In genomic region chr14:31171386-31171785, GRCm38 (mm10) we compare ENCODE assay signal across 13 mouse cellular contexts. TPM values are rescaled to one million over a fixed set of nuclear protein-coding genes. Genes with fewer than 3 reads are reported as not detected.
DNase-seq lines count a peak whose midpoint lies in the region; ATAC-seq and TF ChIP-seq lines count a peak whose summit lies in the region.
"Had no signal": no experiment of that assay in that cellular context is flagged by ENCODE, and none has a peak within 500 bp of the region (broad histone marks: within the 10 kb centered on the region; RNA-seq: fewer than 3 reads in every experiment).

No protein-coding gene starts in this region.

- H3K27me3 ChIP-seq in forebrain, embryonic 15.5 days = no peaks in the 10 kb centered on the region
- H3K27me3 ChIP-seq in forebrain, embryonic 13.5 days = no peaks in the 10 kb centered on the region
- no peaks in the 10 kb centered on the region for H3K27me3 ChIP-seq in midbrain, embryonic 12.5 days
- no peaks in the 10 kb centered on the region for H3K27me3 ChIP-seq in midbrain, embryonic 11.5 days (ENCODE audit: control insufficient read depth, insufficient read depth, low read length)
- H3K27me3 ChIP-seq in cerebellum, adult 2 months (ENCODE audit: control insufficient read depth, insufficient read depth, low read length) = no peaks in the 10 kb centered on the region
- no peaks in the 10 kb centered on the region for H3K27me3 ChIP-seq in hindbrain, postnatal 0 days (ENCODE audit: insufficient read depth, low read length)
- H3K27me3 ChIP-seq: limb, embryonic 13.5 days; neural tube, embryonic 12.5 days had no signal

- ATAC-seq in forebrain, embryonic 15.5 days (replicated peaks) = no peak
- no peak for ATAC-seq in forebrain, embryonic 13.5 days
- no peak for ATAC-seq in midbrain, embryonic 12.5 days (ENCODE audit: low FRiP score, low read depth)
- no peak for ATAC-seq in midbrain, embryonic 11.5 days (ENCODE audit: low FRiP score)
- ATAC-seq in hindbrain, postnatal 0 days = 0 out of 2 replicates have a peak, but pooled peaks have one; percentile 37

- H3K36me3 ChIP-seq in forebrain, embryonic 15.5 days = peaks cover 61% of the 10 kb centered on the region
- H3K36me3 ChIP-seq in forebrain, embryonic 13.5 days (ENCODE audit: poor library complexity, severe bottlenecking) = peaks cover 68% of the 10 kb centered on the region
- peaks cover 69% of the 10 kb centered on the region for H3K36me3 ChIP-seq in midbrain, embryonic 12.5 days
- H3K36me3 ChIP-seq in midbrain, embryonic 11.5 days (ENCODE audit: control insufficient read depth, insufficient read depth, low read length) = peaks cover 53% of the 10 kb centered on the region
- peaks cover 56% of the 10 kb centered on the region for H3K36me3 ChIP-seq in hindbrain, postnatal 0 days (ENCODE audit: insufficient read depth, low read length)

- 0 out of 2 replicates have a peak overlapping the region, but pooled peaks have one; percentile 8 for H3K27ac ChIP-seq in forebrain, embryonic 15.5 days (replicated peaks)
- no peak overlapping the region for H3K27ac ChIP-seq in forebrain, embryonic 13.5 days
- 0 out of 2 replicates have a peak overlapping the region, but pooled peaks have one; percentile 42 for H3K27ac ChIP-seq in midbrain, embryonic 12.5 days (replicated peaks)
- no peak overlapping the region for H3K27ac ChIP-seq in midbrain, embryonic 11.5 days (ENCODE audit: low read depth, low read length)
- no peak overlapping the region for H3K27ac ChIP-seq in cerebellum, adult 2 months (ENCODE audit: insufficient read depth, low read length)
- H3K27ac ChIP-seq in hindbrain, postnatal 0 days = no peak overlapping the region
- H3K27ac ChIP-seq: limb, embryonic 13.5 days; neural tube, embryonic 12.5 days had no signal

- H3K4me2 ChIP-seq in forebrain, embryonic 15.5 days (replicated peaks) = no peak overlapping the region
- H3K4me2 ChIP-seq in forebrain, embryonic 13.5 days = no peak overlapping the region
- no peak overlapping the region for H3K4me2 ChIP-seq in midbrain, embryonic 12.5 days (replicated peaks)
- H3K4me2 ChIP-seq in midbrain, embryonic 11.5 days = no peak overlapping the region
- no peak overlapping the region for H3K4me2 ChIP-seq in hindbrain, postnatal 0 days (ENCODE audit: low read depth, low read length)
- H3K4me2 ChIP-seq: limb, embryonic 13.5 days; neural tube, embryonic 12.5 days had no signal

- H3K4me3 ChIP-seq in forebrain, embryonic 15.5 days = no peak overlapping the region
- H3K4me3 ChIP-seq in forebrain, embryonic 13.5 days = no peak overlapping the region
- H3K4me3 ChIP-seq in midbrain, embryonic 12.5 days = no peak overlapping the region
- H3K4me3 ChIP-seq in midbrain, embryonic 11.5 days (ENCODE audit: low read depth, low read length) = no peak overlapping the region
- H3K4me3 ChIP-seq in cerebellum, adult 2 months (replicated peaks; ENCODE audit: insufficient read depth, low read depth, low read length) = no peak overlapping the region
- no peak overlapping the region for H3K4me3 ChIP-seq in hindbrain, postnatal 0 days (ENCODE audit: low read length)
- H3K4me3 ChIP-seq: erythroblast, embryonic 14.5 days; limb, embryonic 13.5 days; neural tube, embryonic 12.5 days had no signal

- no peak for TF ChIP-seq POLR2A in cerebellum, adult 2 months (IDR thresholded peaks at IDR 0.05; ENCODE audit: borderline replicate concordance, insufficient read depth, low read length)

- no peak for TF ChIP-seq CTCF in cerebellum, adult 2 months (IDR thresholded peaks at IDR 0.05; ENCODE audit: borderline replicate concordance, insufficient read depth, low read depth, low read length)
- no peak for TF ChIP-seq CTCF in hindbrain, postnatal 0 days (IDR thresholded peaks at IDR 0.05; ENCODE audit: low read depth)

- DNase-seq in midbrain, embryonic 11.5 days (ENCODE audit: low spot score, missing footprints) = no peak
- peak; percentile 76 to 77 for DNase-seq in cerebellum, adult 2 months
- DNase-seq in hindbrain, postnatal 0 days (ENCODE audit: low spot score) = peak; percentile 42
- DNase-seq in lung, postnatal 4 days = no peak
- DNase-seq: kidney, adult 8-10 months; lung, adult 18-20 months had no signal

- 71% methylated on average over 11 of the region's 11 CpGs for WGBS in forebrain, embryonic 15.5 days
- WGBS in forebrain, embryonic 13.5 days = 78% methylated on average over 11 of the region's 11 CpGs
- WGBS in midbrain, embryonic 12.5 days = 90% methylated on average over 11 of the region's 11 CpGs
- WGBS in midbrain, embryonic 11.5 days = 92% methylated on average over 11 of the region's 11 CpGs
- WGBS in cerebellum, adult 2 months = 9% methylated on average over 11 of the region's 11 CpGs
- WGBS in hindbrain, postnatal 0 days = 63% methylated on average over 11 of the region's 11 CpGs

- H3K9ac ChIP-seq in forebrain, embryonic 15.5 days (replicated peaks) = no peak overlapping the region
- no peak overlapping the region for H3K9ac ChIP-seq in forebrain, embryonic 13.5 days
- no peak overlapping the region for H3K9ac ChIP-seq in midbrain, embryonic 12.5 days (replicated peaks)
- H3K9ac ChIP-seq in midbrain, embryonic 11.5 days (ENCODE audit: low read length) = no peak overlapping the region
- no peak overlapping the region for H3K9ac ChIP-seq in hindbrain, postnatal 0 days (replicated peaks; ENCODE audit: low read length)
- H3K9ac ChIP-seq: limb, embryonic 13.5 days; neural tube, embryonic 12.5 days had no signal

- peaks cover 8% of the 10 kb centered on the region; the same call in 1 of the 2 replicates for H3K4me1 ChIP-seq in forebrain, embryonic 15.5 days
- peaks cover 3% of the 10 kb centered on the region; the same call in 1 of the 2 replicates for H3K4me1 ChIP-seq in forebrain, embryonic 13.5 days
- H3K4me1 ChIP-seq in midbrain, embryonic 12.5 days = 0 out of 2 replicates have a peak, but pooled peaks cover under 1% of the 10 kb centered on the region
- no peaks in the 10 kb centered on the region for H3K4me1 ChIP-seq in midbrain, embryonic 11.5 days (ENCODE audit: control insufficient read depth, insufficient read depth, low read length)
- H3K4me1 ChIP-seq in cerebellum, adult 2 months (ENCODE audit: control insufficient read depth, insufficient read depth, low read length) = peaks cover 52% of the 10 kb centered on the region
- peaks cover 11% of the 10 kb centered on the region for H3K4me1 ChIP-seq in hindbrain, postnatal 0 days (ENCODE audit: insufficient read depth, low read length)
- H3K4me1 ChIP-seq: neural tube, embryonic 12.5 days had no signal

- H3K9me3 ChIP-seq in forebrain, embryonic 15.5 days = no peaks in the 10 kb centered on the region
- H3K9me3 ChIP-seq in forebrain, embryonic 13.5 days (replicated peaks) = no peaks in the 10 kb centered on the region
- no peaks in the 10 kb centered on the region for H3K9me3 ChIP-seq in midbrain, embryonic 12.5 days
- H3K9me3 ChIP-seq in midbrain, embryonic 11.5 days (ENCODE audit: control insufficient read depth, low read length) = no peaks in the 10 kb centered on the region
- no peaks in the 10 kb centered on the region for H3K9me3 ChIP-seq in hindbrain, postnatal 0 days (ENCODE audit: low read length)
- H3K9me3 ChIP-seq: limb, embryonic 13.5 days; neural tube, embryonic 12.5 days had no signal

RNA-seq across cellular contexts. Expression of gene Stab1, which starts 2.9 kb away (rescaled TPM):
- 12.9 and 19.0 TPM in 2 replicates for polyA plus RNA-seq in forebrain, embryonic 15.5 days (2015; fragmentation: Nextera tagmentation; extraction: Ambion mirVana)
- polyA plus RNA-seq in forebrain, embryonic 13.5 days (2015; fragmentation: Nextera tagmentation; extraction: Ambion mirVana) = 13.5 and 16.3 TPM in 2 replicates
- polyA plus RNA-seq in midbrain, embryonic 12.5 days (2016; fragmentation: Nextera tagmentation; extraction: Ambion mirVana) = 39.7 and 40.3 TPM in 2 replicates
- 28.6 and 28.7 TPM in 2 replicates for polyA plus RNA-seq in midbrain, embryonic 11.5 days (2014; fragmentation: Nextera tagmentation; extraction: Ambion mirVana)
- polyA plus RNA-seq in cerebellum, adult 2 months (2012; rRNA removed) = 8.6 and 9.6 TPM in 2 replicates
- 31.2 and 35.4 TPM in 2 replicates for total RNA-seq in hindbrain, postnatal 0 days (2014; rRNA removed)
- polyA plus RNA-seq in hindbrain, postnatal 0 days (2015; fragmentation: Nextera tagmentation; extraction: Ambion mirVana) = 10.5 and 11.5 TPM in 2 replicates
- total RNA-seq: common myeloid progenitor, adult 5-6 weeks had no signal

RNA-seq across cellular contexts. Expression of gene Tnnc1, which starts 36.7 kb away (rescaled TPM):
- 1.7 and 2.2 TPM in 2 replicates for polyA plus RNA-seq in forebrain, embryonic 15.5 days (2015; fragmentation: Nextera tagmentation; extraction: Ambion mirVana)
- polyA plus RNA-seq in forebrain, embryonic 13.5 days (2015; fragmentation: Nextera tagmentation; extraction: Ambion mirVana) = 0.84 and 2.2 TPM in 2 replicates
- 1.9 and 3.0 TPM in 2 replicates for polyA plus RNA-seq in midbrain, embryonic 12.5 days (2016; fragmentation: Nextera tagmentation; extraction: Ambion mirVana)
- 0.40 and 0.80 TPM in 2 replicates for polyA plus RNA-seq in midbrain, embryonic 11.5 days (2014; fragmentation: Nextera tagmentation; extraction: Ambion mirVana)
- 6.1 and 7.6 TPM in 2 replicates for polyA plus RNA-seq in cerebellum, adult 2 months (2012; rRNA removed)
- total RNA-seq in hindbrain, postnatal 0 days (2014; rRNA removed) = 0.68 and 1.6 TPM in 2 replicates
- polyA plus RNA-seq in hindbrain, postnatal 0 days (2015; fragmentation: Nextera tagmentation; extraction: Ambion mirVana) = 2.9 and 3.0 TPM in 2 replicates
- total RNA-seq: common myeloid progenitor, adult 5-6 weeks had no signal

RNA-seq across cellular contexts. Expression of gene Nt5dc2, which starts 40.5 kb away (rescaled TPM):
- polyA plus RNA-seq in forebrain, embryonic 15.5 days (2015; fragmentation: Nextera tagmentation; extraction: Ambion mirVana) = 223 and 240 TPM in 2 replicates
- 306 and 325 TPM in 2 replicates for polyA plus RNA-seq in forebrain, embryonic 13.5 days (2015; fragmentation: Nextera tagmentation; extraction: Ambion mirVana)
- 446 and 464 TPM in 2 replicates for polyA plus RNA-seq in midbrain, embryonic 12.5 days (2016; fragmentation: Nextera tagmentation; extraction: Ambion mirVana)
- 457 and 520 TPM in 2 replicates for polyA plus RNA-seq in midbrain, embryonic 11.5 days (2014; fragmentation: Nextera tagmentation; extraction: Ambion mirVana)
- polyA plus RNA-seq in cerebellum, adult 2 months (2012; rRNA removed) = 28.3 and 28.4 TPM in 2 replicates
- total RNA-seq in hindbrain, postnatal 0 days (2014; rRNA removed) = 209 and 236 TPM in 2 replicates
- polyA plus RNA-seq in hindbrain, postnatal 0 days (2015; fragmentation: Nextera tagmentation; extraction: Ambion mirVana) = 203 and 204 TPM in 2 replicates

RNA-seq across cellular contexts. Expression of gene Smim4, which starts 42.6 kb away (rescaled TPM):
- polyA plus RNA-seq in forebrain, embryonic 15.5 days (2015; fragmentation: Nextera tagmentation; extraction: Ambion mirVana) = 66.1 and 74.5 TPM in 2 replicates
- 76.6 and 82.2 TPM in 2 replicates for polyA plus RNA-seq in forebrain, embryonic 13.5 days (2015; fragmentation: Nextera tagmentation; extraction: Ambion mirVana)
- polyA plus RNA-seq in midbrain, embryonic 12.5 days (2016; fragmentation: Nextera tagmentation; extraction: Ambion mirVana) = 61.1 and 62.3 TPM in 2 replicates
- 54.7 and 56.2 TPM in 2 replicates for polyA plus RNA-seq in midbrain, embryonic 11.5 days (2014; fragmentation: Nextera tagmentation; extraction: Ambion mirVana)
- 35.3 and 42.4 TPM in 2 replicates for polyA plus RNA-seq in cerebellum, adult 2 months (2012; rRNA removed)
- total RNA-seq in hindbrain, postnatal 0 days (2014; rRNA removed) = 0.93 and 5.0 TPM in 2 replicates
- 59.5 and 64.8 TPM in 2 replicates for polyA plus RNA-seq in hindbrain, postnatal 0 days (2015; fragmentation: Nextera tagmentation; extraction: Ambion mirVana)

RNA-seq across cellular contexts. Expression of gene Nisch, which starts 45.4 kb away (rescaled TPM):
- polyA plus RNA-seq in forebrain, embryonic 15.5 days (2015; fragmentation: Nextera tagmentation; extraction: Ambion mirVana) = 339 and 356 TPM in 2 replicates
- 298 and 341 TPM in 2 replicates for polyA plus RNA-seq in forebrain, embryonic 13.5 days (2015; fragmentation: Nextera tagmentation; extraction: Ambion mirVana)
- 463 and 480 TPM in 2 replicates for polyA plus RNA-seq in midbrain, embryonic 12.5 days (2016; fragmentation: Nextera tagmentation; extraction: Ambion mirVana)
- 243 and 258 TPM in 2 replicates for polyA plus RNA-seq in midbrain, embryonic 11.5 days (2014; fragmentation: Nextera tagmentation; extraction: Ambion mirVana)
- polyA plus RNA-seq in cerebellum, adult 2 months (2012; rRNA removed) = 292 and 304 TPM in 2 replicates
- total RNA-seq in hindbrain, postnatal 0 days (2014; rRNA removed) = 281 and 419 TPM in 2 replicates
- polyA plus RNA-seq in hindbrain, postnatal 0 days (2015; fragmentation: Nextera tagmentation; extraction: Ambion mirVana) = 234 and 243 TPM in 2 replicates

Comparison
In these comparisons a context has a peak if more than half of its experiments do, and no peak if none do; other contexts are left out.
1. H3K27ac ChIP-seq: peak in forebrain, embryonic 15.5 days (single experiment) and midbrain, embryonic 12.5 days (single experiment); none in forebrain, embryonic 13.5 days (single experiment), midbrain, embryonic 11.5 days (single experiment), cerebellum, adult 2 months (single experiment) and hindbrain, postnatal 0 days (single experiment).
2. DNase-seq: peak in cerebellum, adult 2 months (2 of 2) and hindbrain, postnatal 0 days (single experiment); none in midbrain, embryonic 11.5 days (single experiment) and lung, postnatal 4 days (0 of 2).